Mouse (Mus musculus): ENCODE results near the gene Stkld1. TPM values are rescaled to one million over a fixed set of nuclear protein-coding genes. Genes with fewer than 3 reads are reported as not detected.

The Stkld1 gene
- polyA plus RNA-seq, 1 experiment from 2014 or later: not detected

- peaks cover 41% of the 10 kb centered on the region for H3K36me3 ChIP-seq (ENCODE audit: control insufficient read depth, insufficient read depth, low read length)
- no peaks in the 10 kb centered on the region for H3K27me3 ChIP-seq (replicated peaks; ENCODE audit: control insufficient read depth, insufficient read depth, low read length)
- no peaks in the 10 kb centered on the region for H3K9me3 ChIP-seq (ENCODE audit: control insufficient read depth, low read length)
- ATAC-seq (replicated peaks; ENCODE audit: low FRiP score, low TSS enrichment, low read depth) (no peak), DNase-seq (ENCODE audit: low spot score) (no peak)
- H3K4me1 ChIP-seq (replicated peaks; ENCODE audit: control insufficient read depth, insufficient read depth, low read length): peaks cover 32% of the 10 kb centered on the region
- H3K27ac ChIP-seq (ENCODE audit: low read depth): no peak overlapping the region
- no peak overlapping the region for H3K9ac ChIP-seq (ENCODE audit: low read length)
- no peak overlapping the region for H3K4me2 ChIP-seq (ENCODE audit: low read length)
- 76% methylated on average over 2 of the region's 2 CpGs for WGBS
- no peak overlapping the region for H3K4me3 ChIP-seq (ENCODE audit: low read depth, low read length)
Observed at GRCm38 (mm10) chr2:26905936-26906335, 27.9 kb upstream of the Stkld1 start.

DNA sequence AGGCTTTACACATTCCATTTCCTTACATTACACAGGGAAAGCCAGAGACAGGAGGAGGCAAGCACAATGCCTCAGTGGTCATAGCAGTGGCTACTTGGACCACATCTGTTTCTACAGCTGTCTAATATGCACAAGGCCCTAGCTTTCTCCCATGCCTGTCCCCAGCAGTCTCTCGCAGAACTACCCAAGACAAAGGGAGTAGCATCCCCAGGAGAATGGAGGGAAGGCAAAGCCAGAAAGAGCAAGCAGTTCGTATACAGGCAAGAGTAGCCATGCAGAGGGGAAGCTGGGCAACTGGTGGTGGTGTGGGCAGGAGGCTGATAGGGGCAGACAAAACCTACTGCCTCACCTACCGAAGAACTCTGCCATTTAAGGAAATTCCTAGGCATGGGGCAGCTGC is 27.4 kb upstream of the Stkld1 start:
- Histone ChIP-seq H3K4me1 (replicated peaks; ENCODE audit: control insufficient read depth, insufficient read depth, low read length) (peaks cover 27% of the 10 kb centered on the region), H3K9me3 (ENCODE audit: control insufficient read depth, low read length) (no peaks in the 10 kb centered on the region), H3K27me3 (replicated peaks; ENCODE audit: control insufficient read depth, insufficient read depth, low read length) (no peaks in the 10 kb centered on the region), H3K9ac (ENCODE audit: low read length) (no peak overlapping the region), H3K36me3 (ENCODE audit: control insufficient read depth, insufficient read depth, low read length) (peaks cover 43% of the 10 kb centered on the region), H3K4me2 (ENCODE audit: low read length) (no peak overlapping the region), H3K27ac (ENCODE audit: low read depth) (no peak overlapping the region), H3K4me3 (ENCODE audit: low read depth, low read length) (no peak overlapping the region)
- DNase-seq (ENCODE audit: low spot score) (no peak), ATAC-seq (replicated peaks; ENCODE audit: low FRiP score, low TSS enrichment, low read depth) (no peak)
- WGBS: 97% methylated on average over 3 of the region's 3 CpGs

DNA sequence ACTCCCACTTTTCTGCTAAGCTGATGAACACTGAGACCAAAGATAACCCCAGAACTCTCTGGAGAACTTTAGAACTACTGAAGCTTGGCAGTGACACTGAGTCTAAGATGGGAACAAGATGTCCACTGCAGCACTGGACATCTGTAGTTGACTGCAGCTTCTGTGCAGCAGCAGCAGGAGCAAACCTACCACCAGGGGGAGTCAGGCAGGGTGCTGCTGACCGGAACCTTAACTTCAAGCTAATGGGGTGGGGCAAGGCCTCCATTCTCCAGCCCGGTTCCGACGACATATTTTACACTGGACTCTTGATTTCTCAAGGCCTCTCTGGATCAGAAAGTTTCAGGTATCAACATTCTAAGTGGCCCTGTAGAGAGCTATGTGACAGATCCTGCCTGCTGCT is 26.7 kb upstream of the Stkld1 start:
- Histone ChIP-seq H3K4me2 (ENCODE audit: low read length) (no peak overlapping the region), H3K4me3 (ENCODE audit: low read depth, low read length) (no peak overlapping the region), H3K4me1 (replicated peaks; ENCODE audit: control insufficient read depth, insufficient read depth, low read length) (peaks cover 26% of the 10 kb centered on the region), H3K9me3 (ENCODE audit: control insufficient read depth, low read length) (no peaks in the 10 kb centered on the region), H3K27ac (ENCODE audit: low read depth) (no peak overlapping the region), H3K27me3 (replicated peaks; ENCODE audit: control insufficient read depth, insufficient read depth, low read length) (no peaks in the 10 kb centered on the region), H3K9ac (ENCODE audit: low read length) (no peak overlapping the region), H3K36me3 (ENCODE audit: control insufficient read depth, insufficient read depth, low read length) (peaks cover 50% of the 10 kb centered on the region)
- peak; percentile 78 for DNase-seq (ENCODE audit: low spot score)
- no peak for ATAC-seq (replicated peaks; ENCODE audit: low FRiP score, low TSS enrichment, low read depth)
- 63% methylated on average over 4 of the region's 4 CpGs for WGBS

DNA sequence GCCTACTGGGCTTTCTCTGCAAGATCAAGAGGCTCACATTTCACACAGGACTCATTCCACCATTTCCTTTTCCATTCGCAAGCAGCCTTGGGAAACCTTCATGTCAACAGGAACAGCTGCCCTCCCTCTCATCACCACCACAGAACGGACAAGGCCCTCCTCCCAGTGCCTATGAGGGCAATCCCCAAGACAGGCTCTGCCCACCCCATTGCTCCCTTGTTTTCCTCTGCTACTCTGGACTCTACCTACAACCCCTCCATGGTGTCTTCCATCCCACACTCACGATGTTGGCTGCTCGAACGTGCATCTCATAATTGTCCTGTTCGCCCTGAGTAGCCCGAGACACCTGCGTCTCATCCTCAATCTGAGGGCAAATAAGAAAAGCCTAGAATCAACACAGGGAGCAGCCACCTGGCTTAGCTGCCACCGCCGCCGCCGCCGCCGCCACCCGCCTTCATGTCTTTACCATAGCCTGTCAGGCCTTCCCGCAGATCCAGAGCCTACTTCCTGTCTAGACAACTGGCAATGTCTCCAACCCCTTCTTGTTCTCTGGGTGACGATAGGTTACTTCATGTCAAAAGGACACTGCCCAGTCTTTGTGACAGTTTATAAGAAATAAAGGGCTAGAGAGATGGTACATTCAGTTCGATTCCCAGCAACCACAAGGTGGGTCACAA is 25.0 kb upstream of the Stkld1 start:
- Histone ChIP-seq H3K27ac (ENCODE audit: low read depth) (no peak overlapping the region), H3K4me3 (ENCODE audit: low read depth, low read length) (peak overlapping the region; percentile 98), H3K4me1 (replicated peaks; ENCODE audit: control insufficient read depth, insufficient read depth, low read length) (peaks cover 22% of the 10 kb centered on the region), H3K36me3 (ENCODE audit: control insufficient read depth, insufficient read depth, low read length) (peaks cover 67% of the 10 kb centered on the region), H3K9ac (ENCODE audit: low read length) (peak overlapping the region; percentile 84; the same call in 1 of the 2 replicates), H3K9me3 (ENCODE audit: control insufficient read depth, low read length) (no peaks in the 10 kb centered on the region), H3K4me2 (ENCODE audit: low read length) (peak overlapping the region; percentile 77), H3K27me3 (replicated peaks; ENCODE audit: control insufficient read depth, insufficient read depth, low read length) (no peaks in the 10 kb centered on the region)
- DNase-seq (ENCODE audit: low spot score) (no peak), ATAC-seq (replicated peaks; ENCODE audit: low FRiP score, low TSS enrichment, low read depth) (no peak)
- 72% methylated on average over 18 of the region's 18 CpGs for whole genome bisulfite sequencing

GRCm38 (mm10) chr2:26909387-26909784 is 24.5 kb upstream of the Stkld1 start:
- peak overlapping the region; percentile 77 for H3K4me2 ChIP-seq (ENCODE audit: low read length)
- peak overlapping the region; percentile 84 for H3K9ac ChIP-seq (ENCODE audit: low read length)
- ATAC-seq (replicated peaks; ENCODE audit: low FRiP score, low TSS enrichment, low read depth): no peak
- peaks cover 19% of the 10 kb centered on the region for H3K4me1 ChIP-seq (replicated peaks; ENCODE audit: control insufficient read depth, insufficient read depth, low read length)
- H3K9me3 ChIP-seq (ENCODE audit: control insufficient read depth, low read length): no peaks in the 10 kb centered on the region
- H3K36me3 ChIP-seq (ENCODE audit: control insufficient read depth, insufficient read depth, low read length): peaks cover 71% of the 10 kb centered on the region
- 0 out of 2 replicates have a peak overlapping the region, but pooled peaks have one; percentile 88 for H3K27ac ChIP-seq (ENCODE audit: low read depth)
- DNase-seq (ENCODE audit: low spot score): no peak
- no peaks in the 10 kb centered on the region for H3K27me3 ChIP-seq (replicated peaks; ENCODE audit: control insufficient read depth, insufficient read depth, low read length)
- peak overlapping the region; percentile 98 for H3K4me3 ChIP-seq (ENCODE audit: low read depth, low read length)

GRCm38 (mm10) chr2:26910124-26910993 is 23.5 kb upstream of the Stkld1 start, which contains the start of the genes Med22 and Rpl7a:
Gene Med22 (minus strand): TSS chr2:26910677.
Gene Rpl7a (plus strand): TSS chr2:26910764.
- H3K4me2 ChIP-seq (ENCODE audit: low read length): peak within 1 kb of the TSS; percentile 100
- H3K27ac ChIP-seq (ENCODE audit: low read depth): peak within 1 kb of the TSS; percentile 88
- DNase-seq (ENCODE audit: low spot score): peak; percentile 100
- under 1% methylated on average over 71 of the region's 74 CpGs for WGBS
- no peaks in the 10 kb centered on the region for H3K9me3 ChIP-seq (ENCODE audit: control insufficient read depth, low read length)
- peak within 1 kb of the TSS; percentile 96 for H3K9ac ChIP-seq (ENCODE audit: low read length)
- H3K4me1 ChIP-seq (replicated peaks; ENCODE audit: control insufficient read depth, insufficient read depth, low read length): peaks cover 23% of the 10 kb centered on the region
- H3K36me3 ChIP-seq (ENCODE audit: control insufficient read depth, insufficient read depth, low read length): peaks cover 64% of the 10 kb centered on the region
- no peaks in the 10 kb centered on the region for H3K27me3 ChIP-seq (replicated peaks; ENCODE audit: control insufficient read depth, insufficient read depth, low read length)
- peak; percentile 91 for ATAC-seq (replicated peaks; ENCODE audit: low FRiP score, low TSS enrichment, low read depth)
- H3K4me3 ChIP-seq (ENCODE audit: low read depth, low read length): peak within 1 kb of the TSS; percentile 98

DNA sequence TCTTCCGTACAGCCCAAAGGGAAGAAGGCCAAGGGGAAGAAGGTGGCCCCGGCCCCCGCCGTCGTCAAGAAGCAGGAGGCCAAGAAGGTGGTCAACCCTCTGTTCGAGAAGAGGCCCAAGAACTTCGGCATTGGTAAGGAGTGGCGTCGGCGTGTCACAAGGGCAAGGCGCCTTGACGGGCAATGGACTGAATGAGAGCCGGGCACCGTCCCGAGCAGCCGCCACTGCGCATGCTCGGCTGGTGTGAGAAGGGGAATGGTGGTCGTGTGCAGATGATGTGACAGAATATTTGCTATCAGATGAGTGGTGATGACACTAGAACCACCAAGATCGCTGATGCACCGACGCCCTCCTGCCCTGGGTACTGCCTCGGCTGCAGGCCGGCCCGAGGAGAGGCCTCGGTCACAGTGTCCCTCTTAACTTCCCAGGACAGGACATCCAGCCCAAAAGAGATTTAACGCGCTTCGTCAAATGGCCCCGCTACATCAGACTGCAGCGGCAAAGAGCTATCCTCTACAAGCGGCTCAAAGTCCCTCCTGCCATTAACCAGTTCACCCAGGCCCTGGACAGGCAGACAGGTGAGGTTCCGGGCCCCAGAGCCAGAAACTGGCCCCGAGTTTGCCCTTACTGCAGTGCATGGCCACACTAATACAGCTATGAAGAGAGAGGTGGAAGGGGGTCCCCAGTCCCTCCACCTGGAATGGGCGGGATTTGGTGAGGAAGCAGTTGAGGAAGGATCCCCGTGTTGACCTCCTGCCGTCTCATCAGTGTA is 22.7 kb upstream of the Stkld1 start:
- H3K9me3 ChIP-seq (ENCODE audit: control insufficient read depth, low read length): no peaks in the 10 kb centered on the region
- peaks cover 26% of the 10 kb centered on the region for H3K4me1 ChIP-seq (replicated peaks; ENCODE audit: control insufficient read depth, insufficient read depth, low read length)
- peak overlapping the region; percentile 96 for H3K9ac ChIP-seq (ENCODE audit: low read length)
- H3K27ac ChIP-seq (ENCODE audit: low read depth): peak overlapping the region; percentile 88
- 2% methylated on average over 35 of the region's 37 CpGs for WGBS
- H3K36me3 ChIP-seq (ENCODE audit: control insufficient read depth, insufficient read depth, low read length): peaks cover 56% of the 10 kb centered on the region
- H3K27me3 ChIP-seq (replicated peaks; ENCODE audit: control insufficient read depth, insufficient read depth, low read length): no peaks in the 10 kb centered on the region
- H3K4me3 ChIP-seq (ENCODE audit: low read depth, low read length): peak overlapping the region; percentile 98
- ATAC-seq (replicated peaks; ENCODE audit: low FRiP score, low TSS enrichment, low read depth): peak; percentile 30
- peak overlapping the region; percentile 100 for H3K4me2 ChIP-seq (ENCODE audit: low read length)
- DNase-seq (ENCODE audit: low spot score): no peak

GRCm38 (mm10) chr2:26912253-26912770 is 21.5 kb upstream of the Stkld1 start:
- ATAC-seq (replicated peaks; ENCODE audit: low FRiP score, low TSS enrichment, low read depth) (no peak), DNase-seq (ENCODE audit: low spot score) (no peak)
- peaks cover 45% of the 10 kb centered on the region for H3K36me3 ChIP-seq (ENCODE audit: control insufficient read depth, insufficient read depth, low read length)
- peak overlapping the region; percentile 96 for H3K9ac ChIP-seq (ENCODE audit: low read length)
- peaks cover 32% of the 10 kb centered on the region for H3K4me1 ChIP-seq (replicated peaks; ENCODE audit: control insufficient read depth, insufficient read depth, low read length)
- peak overlapping the region; percentile 100 for H3K4me2 ChIP-seq (ENCODE audit: low read length)
- H3K27me3 ChIP-seq (replicated peaks; ENCODE audit: control insufficient read depth, insufficient read depth, low read length): no peaks in the 10 kb centered on the region
- no peak overlapping the region for H3K27ac ChIP-seq (ENCODE audit: low read depth)
- peak overlapping the region; percentile 98 for H3K4me3 ChIP-seq (ENCODE audit: low read depth, low read length)
- WGBS: 74% methylated on average over 5 of the region's 5 CpGs
- H3K9me3 ChIP-seq (ENCODE audit: control insufficient read depth, low read length): no peaks in the 10 kb centered on the region

Data from intestine, embryonic 14.5 days (tissue).